9 mouse cellular contexts compared by ENCODE assay signal in genomic region chr11:98360866-98361521, GRCm38 (mm10). TPM values are rescaled to one million over a fixed set of nuclear protein-coding genes. Genes with fewer than 3 reads are reported as not detected.
A peak's percentile ranks its signal among the peaks of the same experiment; 100 is the strongest.
DNase-seq lines count a peak whose midpoint lies in the region; ATAC-seq and TF ChIP-seq lines count a peak whose summit lies in the region.
"Had no signal": no experiment of that assay in that cellular context is flagged by ENCODE, and none has a peak within 500 bp of the region (broad histone marks: within the 10 kb centered on the region; RNA-seq: fewer than 3 reads in every experiment).

No protein-coding gene starts in this region.

- WGBS in kidney, embryonic 15.5 days: 48% methylated on average over 9 of the region's 9 CpGs
- 57% methylated on average over 9 of the region's 9 CpGs for WGBS in kidney, adult 2 months
- WGBS in hindbrain, embryonic 16.5 days: 21% methylated on average over 9 of the region's 9 CpGs
- WGBS in midbrain, postnatal 0 days: 30% methylated on average over 9 of the region's 9 CpGs

- no peak for TF ChIP-seq POLR2A in kidney, adult 2 months (IDR thresholded peaks at IDR 0.05; ENCODE audit: low read depth, low read length)

- peaks cover 55% of the 10 kb centered on the region for H3K4me1 ChIP-seq in kidney, embryonic 15.5 days
- H3K4me1 ChIP-seq in kidney, adult 2 months (ENCODE audit: control insufficient read depth, insufficient read depth, low read length): peaks cover 7% of the 10 kb centered on the region
- H3K4me1 ChIP-seq in hindbrain, embryonic 16.5 days (ENCODE audit: control insufficient read depth, insufficient read depth, low read depth, low read length): peaks cover 33% of the 10 kb centered on the region
- peaks cover 16% of the 10 kb centered on the region for H3K4me1 ChIP-seq in midbrain, postnatal 0 days (ENCODE audit: insufficient read depth, low read length)

- H3K9me3 ChIP-seq in kidney, embryonic 15.5 days (replicated peaks): no peaks in the 10 kb centered on the region
- H3K9me3 ChIP-seq in hindbrain, embryonic 16.5 days (ENCODE audit: control insufficient read depth, low read length): no peaks in the 10 kb centered on the region
- H3K9me3 ChIP-seq in midbrain, postnatal 0 days (ENCODE audit: low read length): no peaks in the 10 kb centered on the region
- H3K9me3 ChIP-seq: limb, embryonic 15.5 days had no signal

- H3K27me3 ChIP-seq in kidney, embryonic 15.5 days: no peaks in the 10 kb centered on the region
- no peaks in the 10 kb centered on the region for H3K27me3 ChIP-seq in kidney, adult 2 months (replicated peaks; ENCODE audit: control insufficient read depth, insufficient read depth, low read length)
- H3K27me3 ChIP-seq in hindbrain, embryonic 16.5 days (replicated peaks; ENCODE audit: control insufficient read depth, insufficient read depth, low read length): no peaks in the 10 kb centered on the region
- no peaks in the 10 kb centered on the region for H3K27me3 ChIP-seq in midbrain, postnatal 0 days (ENCODE audit: insufficient read depth, low read length)
- H3K27me3 ChIP-seq: limb, embryonic 15.5 days had no signal

- H3K27ac ChIP-seq in kidney, embryonic 15.5 days: peak overlapping the region; percentile 72
- H3K27ac ChIP-seq in kidney, adult 2 months (ENCODE audit: insufficient read depth, low read depth, low read length): no peak overlapping the region
- H3K27ac ChIP-seq in hindbrain, embryonic 16.5 days (ENCODE audit: low read depth, low read length): peak overlapping the region; percentile 61
- H3K27ac ChIP-seq in midbrain, postnatal 0 days (ENCODE audit: low read depth, low read length): peak overlapping the region; percentile 32; the same call in 1 of the 2 replicates
- H3K27ac ChIP-seq: limb, embryonic 15.5 days had no signal

- no peak for ATAC-seq in kidney, embryonic 15.5 days (replicated peaks; ENCODE audit: low FRiP score)
- ATAC-seq in hindbrain, embryonic 16.5 days: no peak
- no peak for ATAC-seq in midbrain, postnatal 0 days (ENCODE audit: low FRiP score)

- H3K4me2 ChIP-seq in kidney, embryonic 15.5 days: peak overlapping the region; percentile 81
- no peak overlapping the region; the same call in 1 of the 2 replicates for H3K4me2 ChIP-seq in hindbrain, embryonic 16.5 days (ENCODE audit: low read length)
- H3K4me2 ChIP-seq in midbrain, postnatal 0 days (ENCODE audit: low read depth, low read length, poor library complexity, severe bottlenecking): no peak overlapping the region
- H3K4me2 ChIP-seq: limb, embryonic 15.5 days had no signal

- no peak for TF ChIP-seq CTCF in kidney, adult 2 months (conservative IDR thresholded peaks at IDR 0.05; ENCODE audit: insufficient read depth, insufficient read length, low read depth, low read length)
- no peak for TF ChIP-seq CTCF in midbrain, postnatal 0 days (IDR thresholded peaks at IDR 0.05)

- H3K36me3 ChIP-seq in kidney, embryonic 15.5 days: no peaks in the 10 kb centered on the region
- no peaks in the 10 kb centered on the region for H3K36me3 ChIP-seq in kidney, adult 2 months (ENCODE audit: control insufficient read depth, insufficient read depth, low read length)
- no peaks in the 10 kb centered on the region for H3K36me3 ChIP-seq in hindbrain, embryonic 16.5 days (ENCODE audit: control insufficient read depth, insufficient read depth, low read length)
- no peaks in the 10 kb centered on the region for H3K36me3 ChIP-seq in midbrain, postnatal 0 days (ENCODE audit: insufficient read depth, low read length)

- DNase-seq in kidney, adult 2 months: no peak
- peak; percentile 57 for DNase-seq in embryo, embryonic 10.5 days (ENCODE audit: low spot score)
- DNase-seq in midbrain, postnatal 0 days (ENCODE audit: low spot score): peak; percentile 65
- DNase-seq in testis, postnatal 10 days (ENCODE audit: low spot score): no peak
- DNase-seq in layer of hippocampus, postnatal 25 days (ENCODE audit: extremely low spot score in 1 of 2, low spot score in 1 of 2): no peak
- no peak for DNase-seq in frontal cortex, postnatal 36 days (ENCODE audit: low spot score in 2 of 2)

- no peak overlapping the region for H3K4me3 ChIP-seq in kidney, embryonic 15.5 days (replicated peaks)
- H3K4me3 ChIP-seq in kidney, adult 2 months (ENCODE audit: insufficient read depth, low read depth, low read length): no peak overlapping the region
- no peak overlapping the region for H3K4me3 ChIP-seq in hindbrain, embryonic 16.5 days (ENCODE audit: low read length)
- H3K4me3 ChIP-seq in midbrain, postnatal 0 days (ENCODE audit: low read depth, low read length): no peak overlapping the region
- H3K4me3 ChIP-seq: limb, embryonic 15.5 days had no signal

- H3K9ac ChIP-seq in kidney, embryonic 15.5 days: no peak overlapping the region
- H3K9ac ChIP-seq in hindbrain, embryonic 16.5 days (ENCODE audit: low read depth, low read length): peak overlapping the region; percentile 17; the same call in 1 of the 2 replicates
- 0 out of 2 replicates have a peak overlapping the region, but pooled peaks have one; percentile 42 for H3K9ac ChIP-seq in midbrain, postnatal 0 days (replicated peaks; ENCODE audit: low read length, poor library complexity, severe bottlenecking)
- H3K9ac ChIP-seq: limb, embryonic 15.5 days had no signal

RNA-seq across cellular contexts. Expression of gene Stard3, which starts 2.8 kb away (rescaled TPM):
- 46.4 and 53.1 TPM in 2 replicates for polyA plus RNA-seq in kidney, embryonic 15.5 days (2015; fragmentation: Nextera tagmentation; extraction: Ambion mirVana)
- polyA plus RNA-seq in kidney, adult 2 months (2012; rRNA removed): 59.1 and 74.9 TPM in 2 replicates
- polyA plus RNA-seq in hindbrain, embryonic 16.5 days (2015; fragmentation: Nextera tagmentation; extraction: Ambion mirVana): 39.0 and 39.9 TPM in 2 replicates
- total RNA-seq in midbrain, postnatal 0 days (2014; rRNA removed): 31.2 and 56.1 TPM in 2 replicates
- polyA plus RNA-seq in midbrain, postnatal 0 days (2015; fragmentation: Nextera tagmentation; extraction: Ambion mirVana): 23.8 and 28.2 TPM in 2 replicates
- 10 to 100 TPM; 31.5 to 34.3 TPM for total RNA-seq in layer of hippocampus, postnatal 25 days (2021)

RNA-seq across cellular contexts. Expression of gene Ppp1r1b, which starts 12.8 kb away (rescaled TPM):
- 2.8 and 6.8 TPM in 2 replicates for polyA plus RNA-seq in kidney, embryonic 15.5 days (2015; fragmentation: Nextera tagmentation; extraction: Ambion mirVana)
- polyA plus RNA-seq in kidney, adult 2 months (2012; rRNA removed): 84.7 and 94.6 TPM in 2 replicates
- 7.7 and 9.3 TPM in 2 replicates for polyA plus RNA-seq in hindbrain, embryonic 16.5 days (2015; fragmentation: Nextera tagmentation; extraction: Ambion mirVana)
- total RNA-seq in midbrain, postnatal 0 days (2014; rRNA removed): 1.8 and 5.0 TPM in 2 replicates
- 4.2 and 5.3 TPM in 2 replicates for polyA plus RNA-seq in midbrain, postnatal 0 days (2015; fragmentation: Nextera tagmentation; extraction: Ambion mirVana)
- 10 to 100 TPM; 45.4 to 49.9 TPM for total RNA-seq in layer of hippocampus, postnatal 25 days (2021)

RNA-seq across cellular contexts. Expression of gene Tcap, which starts 22.6 kb away (rescaled TPM):
- 2.5 and 3.5 TPM in 2 replicates for polyA plus RNA-seq in kidney, embryonic 15.5 days (2015; fragmentation: Nextera tagmentation; extraction: Ambion mirVana)
- 0.56 and 33.0 TPM in 2 replicates for polyA plus RNA-seq in kidney, adult 2 months (2012; rRNA removed)
- 0.16 and 1.7 TPM in 2 replicates for polyA plus RNA-seq in hindbrain, embryonic 16.5 days (2015; fragmentation: Nextera tagmentation; extraction: Ambion mirVana)
- not detected in 2 replicates for total RNA-seq in midbrain, postnatal 0 days (2014; rRNA removed)
- polyA plus RNA-seq in midbrain, postnatal 0 days (2015; fragmentation: Nextera tagmentation; extraction: Ambion mirVana): not detected in 2 replicates
- under 1 TPM; 0.66 to 0.76 TPM for total RNA-seq in layer of hippocampus, postnatal 25 days (2021)

RNA-seq across cellular contexts. Expression of gene Pnmt, which starts 25.3 kb away (rescaled TPM):
- polyA plus RNA-seq in kidney, embryonic 15.5 days (2015; fragmentation: Nextera tagmentation; extraction: Ambion mirVana): 2.7 and 3.8 TPM in 2 replicates
- polyA plus RNA-seq in kidney, adult 2 months (2012; rRNA removed): not detected in 2 replicates
- 4.5 and 4.9 TPM in 2 replicates for polyA plus RNA-seq in hindbrain, embryonic 16.5 days (2015; fragmentation: Nextera tagmentation; extraction: Ambion mirVana)
- total RNA-seq in midbrain, postnatal 0 days (2014; rRNA removed): 1.1 and 4.3 TPM in 2 replicates
- polyA plus RNA-seq in midbrain, postnatal 0 days (2015; fragmentation: Nextera tagmentation; extraction: Ambion mirVana): 3.4 and 3.9 TPM in 2 replicates
- not detected for total RNA-seq in layer of hippocampus, postnatal 25 days (2021)

RNA-seq across cellular contexts. Expression of gene Neurod2, which starts 31.5 kb away (rescaled TPM):
- not detected in 2 replicates for polyA plus RNA-seq in kidney, embryonic 15.5 days (2015; fragmentation: Nextera tagmentation; extraction: Ambion mirVana)
- polyA plus RNA-seq in kidney, adult 2 months (2012; rRNA removed): not detected in 2 replicates
- polyA plus RNA-seq in hindbrain, embryonic 16.5 days (2015; fragmentation: Nextera tagmentation; extraction: Ambion mirVana): 22.9 and 23.4 TPM in 2 replicates
- 11.6 and 24.4 TPM in 2 replicates for total RNA-seq in midbrain, postnatal 0 days (2014; rRNA removed)
- polyA plus RNA-seq in midbrain, postnatal 0 days (2015; fragmentation: Nextera tagmentation; extraction: Ambion mirVana): 2.1 and 3.3 TPM in 2 replicates
- total RNA-seq in layer of hippocampus, postnatal 25 days (2021): 100 to 1,000 TPM; 139 to 148 TPM
- polyA plus RNA-seq: limb, embryonic 15.5 days had no signal

Comparison
In these comparisons a context has a peak if more than half of its experiments do, and no peak if none do; other contexts are left out.
1. DNase-seq: peak in embryo, embryonic 10.5 days (single experiment) and midbrain, postnatal 0 days (single experiment); none in kidney, adult 2 months (single experiment), testis, postnatal 10 days (single experiment), layer of hippocampus, postnatal 25 days (0 of 2) and frontal cortex, postnatal 36 days (0 of 2).